Mouse (Mus musculus): ENCODE data around the gene Tmem208. TPM values are rescaled to one million over a fixed set of nuclear protein-coding genes. Genes with fewer than 3 reads are reported as not detected.

Gene Tmem208
- polyA plus RNA-seq, 1 experiment, result 67.8 TPM

- DNase-seq (ENCODE audit: low read depth in 1 of 2, low spot score in 2 of 2), result no peak
- Histone ChIP-seq H3K36me3 (ENCODE audit: control insufficient read depth, insufficient read depth, low read length) (peaks cover 19% of the 10 kb centered on the region), H3K4me1 (ENCODE audit: control insufficient read depth, insufficient read depth, insufficient read length) (no peaks in the 10 kb centered on the region), H3K27ac (ENCODE audit: insufficient read depth, low read length) (no peak overlapping the region), H3K4me3 (ENCODE audit: extremely low read depth, insufficient read depth, insufficient read length) (no peak overlapping the region), H3K27me3 (ENCODE audit: control insufficient read depth, insufficient read depth, low read length) (no peaks in the 10 kb centered on the region)
- WGBS, result 78% methylated on average over 1 of the region's 1 CpGs
- no peak for TF ChIP-seq POLR2A (IDR thresholded peaks at IDR 0.05; ENCODE audit: low read depth, low read length)
- TF ChIP-seq CTCF (IDR thresholded peaks at IDR 0.05; ENCODE audit: extremely low read depth, insufficient read depth, insufficient read length, insufficient replicate concordance), result no peak
These were observed 14.4 kb upstream of the Tmem208 start for GRCm38 (mm10) chr8:105311718-105312117.

DNA sequence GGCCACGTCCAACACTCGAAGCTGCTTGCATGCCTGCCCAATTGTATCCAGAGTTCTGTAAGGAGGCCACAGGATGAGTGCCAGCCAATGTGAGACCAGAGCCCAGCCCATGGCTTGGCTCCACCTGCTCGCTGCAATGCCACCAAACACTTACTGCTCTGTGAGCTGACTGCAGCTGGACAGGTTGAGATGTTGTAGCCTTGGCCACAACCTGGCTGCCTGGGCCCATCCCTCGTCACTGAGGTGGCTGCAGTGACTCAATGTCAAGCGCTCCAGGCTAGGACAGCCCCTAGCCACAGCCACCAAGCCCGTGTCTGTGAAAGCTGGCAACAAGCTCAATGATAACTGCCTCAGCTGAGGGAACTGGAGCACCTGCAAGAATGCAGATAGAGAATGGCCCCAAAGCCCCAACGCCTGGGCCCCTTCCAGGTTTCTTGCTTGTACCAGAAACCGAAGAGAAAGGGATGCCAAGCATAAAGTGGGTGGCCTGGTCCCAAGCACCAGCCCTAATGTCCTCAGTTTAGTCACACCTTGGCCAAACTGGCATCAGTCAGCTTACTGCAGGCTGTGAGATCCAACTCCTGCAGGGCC lies 13.2 kb upstream of the Tmem208 start:
- WGBS, result 87% methylated on average over 8 of the region's 8 CpGs
- H3K27ac ChIP-seq (ENCODE audit: insufficient read depth, low read length), result no peak overlapping the region
- DNase-seq (ENCODE audit: low read depth in 1 of 2, low spot score in 2 of 2), result no peak
- peaks cover 20% of the 10 kb centered on the region for H3K36me3 ChIP-seq (ENCODE audit: control insufficient read depth, insufficient read depth, low read length)
- no peaks in the 10 kb centered on the region for H3K27me3 ChIP-seq (ENCODE audit: control insufficient read depth, insufficient read depth, low read length)
- H3K4me1 ChIP-seq (ENCODE audit: control insufficient read depth, insufficient read depth, insufficient read length), result no peaks in the 10 kb centered on the region
- TF ChIP-seq POLR2A (IDR thresholded peaks at IDR 0.05; ENCODE audit: low read depth, low read length) (no peak), CTCF (IDR thresholded peaks at IDR 0.05; ENCODE audit: extremely low read depth, insufficient read depth, insufficient read length, insufficient replicate concordance) (no peak)
- no peak overlapping the region for H3K4me3 ChIP-seq (ENCODE audit: extremely low read depth, insufficient read depth, insufficient read length)

DNA sequence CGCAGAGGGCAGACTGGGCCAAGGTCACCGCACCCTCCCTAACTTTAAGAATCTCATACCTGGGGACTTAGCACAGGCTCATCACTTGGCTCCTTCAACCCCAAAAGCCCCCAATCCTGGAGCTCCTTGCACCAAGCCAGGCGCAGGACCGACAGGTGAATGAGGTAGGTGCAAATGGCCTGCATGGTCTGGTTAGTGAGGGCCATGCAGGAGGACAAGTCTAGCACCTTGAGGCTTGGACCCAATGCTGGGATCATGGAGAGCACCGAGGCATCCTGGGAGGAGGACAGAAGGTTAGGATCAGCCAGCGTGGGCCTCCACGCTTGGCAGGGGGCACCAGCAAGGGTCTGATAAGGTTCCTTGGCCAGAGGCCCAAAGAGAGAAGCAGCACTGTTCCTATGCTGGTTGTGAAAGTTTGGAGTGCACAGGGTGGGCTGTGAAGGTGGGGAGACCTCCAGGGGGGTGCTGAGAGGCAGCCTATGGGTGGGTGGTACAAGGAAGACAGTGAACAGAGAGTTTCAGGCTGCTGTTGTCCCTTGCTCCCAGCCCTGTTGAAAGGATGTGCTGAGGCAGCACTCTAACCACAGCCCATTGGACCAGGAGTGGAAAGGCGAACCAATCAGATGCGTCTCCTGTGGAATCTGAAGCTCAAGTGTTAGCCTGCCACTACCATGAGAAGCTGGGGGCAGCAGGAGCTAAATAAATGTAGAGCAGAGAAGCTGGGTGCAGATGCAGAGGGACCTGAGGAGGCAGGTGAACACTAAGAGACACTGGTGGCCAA lies 12.3 kb upstream of the Tmem208 start:
- TF ChIP-seq CTCF (IDR thresholded peaks at IDR 0.05; ENCODE audit: extremely low read depth, insufficient read depth, insufficient read length, insufficient replicate concordance) (no peak), POLR2A (IDR thresholded peaks at IDR 0.05; ENCODE audit: low read depth, low read length) (no peak)
- whole genome bisulfite sequencing, result 94% methylated on average over 9 of the region's 9 CpGs
- H3K27ac ChIP-seq (ENCODE audit: insufficient read depth, low read length), result no peak overlapping the region
- DNase-seq (ENCODE audit: low read depth in 1 of 2, low spot score in 2 of 2), result no peak
- peaks cover 19% of the 10 kb centered on the region for H3K36me3 ChIP-seq (ENCODE audit: control insufficient read depth, insufficient read depth, low read length)
- H3K4me3 ChIP-seq (ENCODE audit: extremely low read depth, insufficient read depth, insufficient read length), result no peak overlapping the region
- H3K4me1 ChIP-seq (ENCODE audit: control insufficient read depth, insufficient read depth, insufficient read length), result no peaks in the 10 kb centered on the region
- no peaks in the 10 kb centered on the region for H3K27me3 ChIP-seq (ENCODE audit: control insufficient read depth, insufficient read depth, low read length)

GRCm38 (mm10) chr8:105315073-105315769 lies 10.9 kb upstream of the Tmem208 start:
- Histone ChIP-seq H3K4me3 (ENCODE audit: extremely low read depth, insufficient read depth, insufficient read length) (no peak overlapping the region), H3K27me3 (ENCODE audit: control insufficient read depth, insufficient read depth, low read length) (no peaks in the 10 kb centered on the region), H3K36me3 (ENCODE audit: control insufficient read depth, insufficient read depth, low read length) (peaks cover 19% of the 10 kb centered on the region), H3K4me1 (ENCODE audit: control insufficient read depth, insufficient read depth, insufficient read length) (no peaks in the 10 kb centered on the region), H3K27ac (ENCODE audit: insufficient read depth, low read length) (no peak overlapping the region)
- 94% methylated on average over 18 of the region's 18 CpGs for WGBS
- DNase-seq (ENCODE audit: low read depth in 1 of 2, low spot score in 2 of 2), result no peak
- TF ChIP-seq POLR2A (IDR thresholded peaks at IDR 0.05; ENCODE audit: low read depth, low read length) (no peak), CTCF (IDR thresholded peaks at IDR 0.05; ENCODE audit: extremely low read depth, insufficient read depth, insufficient read length, insufficient replicate concordance) (no peak)

GRCm38 (mm10) chr8:105317941-105318340 lies 8.2 kb upstream of the Tmem208 start:
- DNase-seq (ENCODE audit: low read depth in 1 of 2, low spot score in 2 of 2), result no peak
- no peak for TF ChIP-seq POLR2A (IDR thresholded peaks at IDR 0.05; ENCODE audit: low read depth, low read length)
- TF ChIP-seq CTCF (IDR thresholded peaks at IDR 0.05; ENCODE audit: extremely low read depth, insufficient read depth, insufficient read length, insufficient replicate concordance), result no peak
- Histone ChIP-seq H3K27me3 (ENCODE audit: control insufficient read depth, insufficient read depth, low read length) (no peaks in the 10 kb centered on the region), H3K4me3 (ENCODE audit: extremely low read depth, insufficient read depth, insufficient read length) (no peak overlapping the region), H3K36me3 (ENCODE audit: control insufficient read depth, insufficient read depth, low read length) (peaks cover 15% of the 10 kb centered on the region), H3K4me1 (ENCODE audit: control insufficient read depth, insufficient read depth, insufficient read length) (no peaks in the 10 kb centered on the region), H3K27ac (ENCODE audit: insufficient read depth, low read length) (no peak overlapping the region)
- 91% methylated on average over 4 of the region's 4 CpGs for WGBS

DNA sequence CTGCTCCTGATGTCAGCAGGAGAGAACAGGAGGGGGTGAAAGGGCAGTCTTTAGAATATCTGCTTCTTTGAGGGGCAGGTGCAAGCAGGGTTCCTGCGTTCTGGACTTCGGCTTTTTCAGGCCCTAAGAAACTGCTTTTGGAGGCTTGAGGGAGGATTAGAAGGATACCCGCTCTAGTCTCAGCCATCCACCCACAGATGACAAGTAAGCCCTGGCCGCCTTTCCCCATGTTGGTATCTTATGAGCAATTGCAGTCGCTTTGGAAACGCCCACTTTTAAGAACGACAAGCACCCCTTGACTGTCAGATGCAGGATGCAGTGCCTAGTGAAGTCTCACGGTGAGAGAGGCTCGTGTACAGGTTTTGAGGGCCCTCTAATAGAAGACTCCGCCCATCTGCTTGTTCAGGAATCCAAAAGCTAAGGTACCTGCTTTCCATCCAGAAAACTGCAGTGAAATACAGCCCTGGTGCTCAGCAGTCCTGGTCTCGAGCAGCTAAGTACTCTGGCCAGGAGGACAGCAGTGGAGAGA lies 7.4 kb upstream of the Tmem208 start:
- Histone ChIP-seq H3K4me3 (ENCODE audit: extremely low read depth, insufficient read depth, insufficient read length) (no peak overlapping the region), H3K36me3 (ENCODE audit: control insufficient read depth, insufficient read depth, low read length) (peaks cover 11% of the 10 kb centered on the region), H3K4me1 (ENCODE audit: control insufficient read depth, insufficient read depth, insufficient read length) (no peaks in the 10 kb centered on the region), H3K27me3 (ENCODE audit: control insufficient read depth, insufficient read depth, low read length) (no peaks in the 10 kb centered on the region), H3K27ac (ENCODE audit: insufficient read depth, low read length) (no peak overlapping the region)
- DNase-seq (ENCODE audit: low read depth in 1 of 2, low spot score in 2 of 2), result no peak
- WGBS, result 93% methylated on average over 11 of the region's 11 CpGs
- TF ChIP-seq CTCF (IDR thresholded peaks at IDR 0.05; ENCODE audit: extremely low read depth, insufficient read depth, insufficient read length, insufficient replicate concordance) (no peak), POLR2A (IDR thresholded peaks at IDR 0.05; ENCODE audit: low read depth, low read length) (no peak)
